Mouse (Mus musculus) left cerebral cortex, adult 11 months (tissue): ENCODE results near the gene Ift88.
A peak's percentile ranks its signal among the peaks of the same experiment; 100 is the strongest.
"Not testable (repeated sequence)": the region's sequence is repeated elsewhere in the genome, so short reads cannot be mapped to it uniquely, and the experiment has no call there.

Experiments
- DNase-seq: peaks from one replicate; pipeline ENCODE4 v3.0.0; 2022; ENCODE audit warnings: low spot score

Ift88 gene

DNA sequence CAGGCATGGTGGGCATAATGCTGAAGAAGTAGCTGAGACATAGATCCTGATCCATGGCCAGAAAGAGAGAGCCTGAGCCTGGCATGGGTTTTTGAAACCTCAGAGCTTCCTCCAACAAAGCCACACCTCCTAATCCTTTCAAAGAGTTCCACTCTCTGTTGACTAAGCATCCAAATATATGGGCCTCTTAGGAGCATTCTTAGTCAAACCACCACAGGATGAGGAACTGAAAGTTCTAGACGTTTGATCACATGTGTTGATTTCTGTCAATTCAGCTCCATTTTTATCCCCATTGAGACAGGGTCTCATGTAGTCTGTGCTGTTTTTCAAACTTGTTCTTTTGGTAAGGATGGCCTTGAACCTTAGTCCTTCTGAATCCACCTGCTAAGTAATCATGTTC, 28.7 kb downstream of the Ift88 start:
- no peak for DNase-seq

DNA sequence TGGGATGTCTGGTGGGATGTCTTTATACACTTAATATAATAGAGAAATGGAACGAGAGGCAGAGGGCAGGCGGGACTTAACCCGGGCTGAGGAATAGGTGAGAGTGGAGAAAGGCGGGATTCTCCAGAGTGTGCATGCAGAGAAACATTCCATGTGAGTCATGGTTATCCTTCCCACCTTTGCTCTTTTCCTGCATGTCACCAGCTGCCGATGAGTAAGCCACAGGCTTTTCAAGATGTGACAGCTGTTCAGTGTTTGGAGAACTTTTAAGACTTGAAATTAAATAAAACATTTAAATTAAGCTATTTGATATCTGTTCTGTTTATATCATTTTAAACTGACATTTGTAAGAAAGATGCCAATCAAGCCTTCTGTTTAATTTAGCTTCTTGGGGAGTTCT, 36.0 kb downstream of the Ift88 start:
- no peak for DNase-seq

DNA sequence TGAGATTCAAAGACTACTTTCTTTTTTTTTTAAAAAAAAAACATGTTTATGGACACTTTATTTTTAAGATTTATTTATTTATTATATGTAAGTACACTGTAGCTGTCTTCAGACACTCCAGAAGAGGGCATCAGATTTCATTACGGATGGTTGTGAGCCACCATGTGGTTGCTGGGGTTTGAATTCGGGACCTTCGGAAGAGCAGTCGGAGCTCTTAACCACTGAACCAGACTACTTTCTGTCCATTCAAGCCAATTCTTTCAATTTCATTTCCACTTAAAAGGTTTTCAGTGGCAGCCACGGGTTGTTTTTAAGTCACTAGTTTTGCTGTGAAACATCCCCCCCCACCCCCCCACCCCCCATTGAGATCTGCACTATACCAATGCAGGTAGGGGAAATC, 36.5 kb downstream of the Ift88 start:
- DNase-seq = not testable (repeated sequence)

- no peak for DNase-seq
These were observed 39.0 kb downstream of the Ift88 start for GRCm38 (mm10) chr14:57462871-57463270.

- peak; percentile 45 for DNase-seq
These were observed 51.2 kb downstream of the Ift88 start for GRCm38 (mm10) chr14:57475057-57475456.

DNA sequence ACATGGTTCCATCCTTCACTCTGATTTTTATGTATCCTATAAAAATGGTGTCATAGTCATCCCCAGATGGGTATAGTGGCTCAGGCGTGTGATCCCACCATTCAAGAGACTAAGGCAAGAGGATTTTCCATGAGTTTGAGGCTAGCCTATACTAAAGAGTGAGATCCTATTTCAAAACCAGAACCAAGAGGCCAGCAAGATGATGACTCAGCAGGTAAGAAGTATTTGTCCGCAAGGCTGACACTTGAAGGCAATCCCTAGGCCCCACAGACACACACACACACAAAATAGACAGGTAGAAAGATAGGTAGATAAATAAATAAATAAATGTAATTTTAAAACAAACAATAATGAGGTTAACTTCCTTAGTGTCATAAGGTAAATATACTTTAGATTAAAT, 58.4 kb downstream of the Ift88 start:
- DNase-seq = no peak

DNA sequence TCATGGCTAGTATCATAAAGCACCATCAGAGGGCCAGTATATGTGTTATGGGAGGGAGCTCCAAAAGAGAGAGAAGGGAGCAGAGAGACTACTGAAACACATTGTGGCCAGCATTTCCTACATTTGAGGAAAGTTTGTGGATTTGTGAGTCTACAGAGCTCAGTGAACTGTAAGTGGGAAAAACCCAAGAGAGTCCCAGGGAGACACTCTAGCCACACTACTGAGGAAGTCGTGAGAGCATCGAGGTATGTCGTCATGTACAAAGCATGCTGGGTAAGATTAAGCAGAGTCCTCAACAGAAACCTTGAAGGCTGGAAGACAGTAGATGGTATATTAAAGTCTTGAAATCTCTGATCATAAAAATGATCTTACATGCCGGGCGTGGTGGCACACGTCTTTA, 60.3 kb downstream of the Ift88 start:
- no peak for DNase-seq

DNA sequence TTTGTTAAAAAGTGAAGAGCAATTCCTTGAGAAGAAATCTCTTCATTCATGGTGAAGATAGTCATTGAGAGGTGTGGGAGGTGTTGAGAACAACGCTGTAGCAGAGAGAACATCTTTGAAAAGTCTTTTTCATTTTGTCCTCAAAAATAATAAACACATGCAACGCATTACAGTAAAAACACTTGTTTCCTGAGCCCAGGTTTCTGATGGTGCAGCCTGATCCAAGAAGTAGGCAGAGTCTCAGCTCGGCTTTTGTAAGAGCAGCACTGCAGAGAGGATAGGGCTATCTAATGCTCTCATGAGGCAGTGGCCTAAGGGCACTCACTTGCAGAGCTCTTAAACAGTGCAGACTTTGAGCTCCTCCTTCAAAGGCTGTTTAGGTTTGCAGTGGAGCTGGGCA, 65.8 kb downstream of the Ift88 start:
- no peak for DNase-seq

DNA sequence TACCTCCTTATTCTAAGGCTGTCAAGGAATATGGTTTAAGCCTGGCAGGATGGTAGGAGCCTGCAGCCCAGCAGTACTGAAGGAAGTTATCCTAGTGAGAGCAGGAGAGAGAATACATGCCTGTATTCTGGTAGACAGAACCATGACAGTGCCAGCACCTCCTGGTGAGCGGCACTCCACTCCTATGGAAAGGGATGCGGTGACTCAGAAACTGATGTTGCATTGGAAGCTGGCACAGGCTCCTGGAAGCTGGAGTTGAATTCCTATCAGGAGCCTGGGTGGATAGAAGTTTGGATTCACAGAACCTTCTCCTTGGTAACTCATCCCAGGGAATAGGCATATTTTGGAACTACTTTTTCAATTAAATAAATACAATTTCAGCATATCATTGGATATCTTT, 70.0 kb downstream of the Ift88 start:
- DNase-seq = no peak

GRCm38 (mm10) chr14:57503729-57504128, 79.9 kb downstream of the Ift88 start:
- DNase-seq = no peak

DNA sequence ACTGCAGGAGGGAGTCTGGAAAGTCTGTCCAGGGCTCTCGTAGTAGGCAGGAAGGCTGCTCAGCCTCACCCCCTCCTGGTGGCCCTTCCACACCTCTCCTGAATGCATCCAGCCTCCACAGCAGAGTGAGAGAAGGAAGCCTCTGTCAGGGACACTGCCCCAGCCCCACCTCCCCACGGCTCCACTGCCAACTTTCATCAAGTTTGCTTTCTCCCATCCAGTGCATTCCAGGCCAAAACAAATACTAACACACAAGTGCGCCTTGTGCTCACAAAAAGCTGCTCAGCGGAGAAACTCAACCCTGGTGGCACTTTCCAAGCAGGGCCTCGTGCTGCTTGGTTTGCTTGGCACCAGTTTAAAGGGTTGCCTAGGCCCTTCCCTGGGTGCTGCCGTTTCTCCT, 85.7 kb downstream of the Ift88 start:
- DNase-seq = no peak

- DNase-seq = no peak
These were observed 91.4 kb downstream of the Ift88 start for GRCm38 (mm10) chr14:57515156-57515762.

DNA sequence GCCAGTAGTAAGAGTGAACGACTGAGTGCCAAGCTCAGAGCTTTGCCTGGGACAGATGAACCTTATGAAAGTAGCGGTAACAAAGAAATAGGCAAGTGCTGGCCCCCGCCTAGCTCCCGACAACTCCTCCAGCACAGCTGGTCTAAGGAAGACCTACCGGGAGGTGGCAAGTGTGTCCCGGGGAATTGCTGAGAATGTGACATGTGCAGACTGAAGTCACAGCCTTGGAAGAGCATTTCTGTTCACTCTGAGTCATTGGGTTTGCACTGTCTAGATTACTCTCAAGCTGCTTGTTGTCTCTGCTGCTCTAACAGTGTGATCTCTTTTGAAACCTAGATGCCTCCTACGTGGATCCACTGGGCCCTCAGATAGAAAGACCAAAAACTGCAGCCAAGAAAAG, 93.1 kb downstream of the Ift88 start:
- DNase-seq = peak; percentile 69

DNA sequence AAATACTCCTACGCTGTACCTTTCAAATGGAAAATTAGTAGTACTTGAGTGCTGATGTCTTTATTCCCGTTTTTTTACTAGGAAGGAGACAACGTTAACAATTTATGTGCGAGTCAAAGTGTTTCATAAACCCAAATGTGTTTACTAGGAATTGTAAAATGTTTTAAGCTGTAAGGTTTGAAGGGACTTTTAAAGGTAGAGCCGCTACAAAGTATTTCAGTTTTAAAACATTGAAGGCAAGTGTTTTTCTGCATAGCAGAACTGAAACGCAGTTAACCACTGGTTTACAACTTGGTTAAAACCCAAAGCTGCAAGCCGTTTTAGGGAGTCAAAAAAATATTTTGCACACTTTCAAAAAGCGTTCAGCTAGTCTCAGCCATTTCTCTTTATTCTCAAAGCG, 99.9 kb downstream of the Ift88 start:
- no peak for DNase-seq

- DNase-seq = no peak
These were observed 101.0 kb downstream of the Ift88 start, which contains the start of gene Il17d for GRCm38 (mm10) chr14:57524671-57525387. Gene Il17d, plus strand, starts transcription at chr14:57524777.

GRCm38 (mm10) chr14:57525388-57526049, 101.7 kb downstream of the Ift88 start:
- peak; percentile 77 for DNase-seq

GRCm38 (mm10) chr14:57526050-57526623, 102.3 kb downstream of the Ift88 start:
- DNase-seq = no peak

GRCm38 (mm10) chr14:57527122-57527521, 103.3 kb downstream of the Ift88 start:
- DNase-seq = no peak

DNA sequence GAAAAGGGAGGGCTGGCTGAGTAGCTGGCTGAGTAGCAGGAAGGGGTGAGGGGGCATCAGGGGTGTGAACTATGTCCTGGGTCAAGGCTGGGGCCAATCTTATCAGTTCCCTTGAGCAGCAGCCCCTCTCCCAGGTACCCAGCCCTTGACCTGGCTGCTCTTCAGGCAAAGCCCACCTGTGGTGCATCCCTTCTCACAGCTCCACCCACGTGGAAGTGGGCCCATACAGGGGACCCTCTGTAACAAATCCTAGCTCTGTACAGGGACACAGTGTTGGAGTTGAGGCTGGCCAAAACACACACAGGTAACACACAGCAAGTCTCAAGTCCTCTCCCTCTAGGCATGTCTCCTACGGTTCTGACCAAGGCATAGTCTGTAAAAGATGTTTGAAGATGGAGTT, 103.7 kb downstream of the Ift88 start:
- no peak for DNase-seq

DNA sequence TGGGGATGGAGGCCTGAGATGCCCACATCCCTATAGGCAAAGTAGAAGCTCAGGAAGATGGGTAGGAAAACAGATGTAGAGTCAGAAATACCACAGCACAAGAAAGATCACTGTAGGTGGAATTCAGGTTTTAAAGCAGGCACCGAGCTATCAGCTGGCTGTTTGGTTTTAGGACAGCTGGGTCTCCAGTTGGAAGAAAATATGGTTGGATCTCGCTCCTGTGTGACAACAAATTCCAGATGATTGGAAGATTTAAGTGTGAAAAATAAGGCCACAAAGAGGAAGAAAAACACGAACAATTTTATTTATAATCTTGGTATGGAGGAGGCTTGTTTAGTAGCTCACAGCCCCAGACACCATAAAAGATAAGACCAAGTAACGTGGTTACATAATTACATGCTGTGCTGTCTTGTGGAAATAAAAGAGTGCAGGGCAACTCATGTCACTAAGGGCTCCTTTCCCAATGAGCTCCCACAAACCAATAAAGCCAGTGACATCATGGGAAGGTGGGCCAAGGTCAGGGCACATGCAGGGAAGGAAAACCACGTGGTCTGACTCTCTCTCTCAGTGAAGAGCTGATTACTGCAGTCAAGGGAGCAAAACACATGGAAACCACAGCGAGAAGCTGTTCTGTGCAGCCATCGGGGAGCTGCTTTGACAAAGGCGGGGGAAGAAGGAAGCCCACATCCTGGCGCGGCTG, 105.4 kb downstream of the Ift88 start:
- peak; percentile 69 for DNase-seq

DNA sequence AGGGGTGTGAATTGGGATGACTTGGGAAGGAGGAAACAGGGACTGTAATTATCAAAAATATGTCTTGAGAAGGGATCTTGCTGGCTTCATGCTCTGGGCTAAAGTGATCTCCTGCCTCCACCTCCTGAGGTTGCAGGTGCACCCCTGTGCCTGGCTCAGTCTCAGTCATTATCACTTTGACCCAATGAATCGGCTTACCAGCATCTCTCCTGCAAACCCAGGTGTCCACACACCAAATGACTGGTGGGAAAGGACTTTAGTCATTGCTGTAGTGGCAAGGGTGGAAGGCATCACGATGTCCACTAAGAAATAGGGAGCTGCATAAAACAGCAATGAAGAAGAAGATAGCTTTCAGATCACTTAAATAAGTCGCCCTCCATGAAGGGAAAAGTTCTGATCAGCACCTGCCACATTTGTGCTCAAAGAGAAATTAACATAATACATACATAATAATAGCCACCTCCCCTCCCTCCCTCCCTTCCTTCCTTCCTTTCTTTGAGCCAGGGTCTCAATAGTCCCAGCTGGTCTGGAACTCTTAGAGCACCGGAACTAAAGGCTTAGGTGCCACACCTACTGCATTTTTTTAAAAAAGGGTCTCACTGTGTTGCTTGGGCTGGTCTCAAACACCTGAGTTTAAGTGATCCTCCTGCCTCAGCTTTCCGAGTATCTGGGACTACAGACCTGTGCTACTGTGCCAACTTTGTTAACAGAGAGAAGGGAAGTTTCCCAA, 106.1 kb downstream of the Ift88 start:
- DNase-seq = no peak

- DNase-seq = no peak
These were observed 108.7 kb downstream of the Ift88 start for GRCm38 (mm10) chr14:57532577-57532976.
